8 mouse cellular contexts compared by ENCODE assay signal in genomic region chr4:64497759-64498158, GRCm38 (mm10).
DNase-seq lines count a peak whose midpoint lies in the region; ATAC-seq and TF ChIP-seq lines count a peak whose summit lies in the region.
"Not testable (repeated sequence)": the region's sequence is repeated elsewhere in the genome, so short reads cannot be mapped to it uniquely, and the experiment has no call there.

No protein-coding gene starts in this region.

- H3K4me1 ChIP-seq in embryonic facial prominence, embryonic 15.5 days; heart, embryonic 11.5 days (ENCODE audit: control insufficient read depth, insufficient read depth, low read length); midbrain, embryonic 11.5 days (ENCODE audit: control insufficient read depth, insufficient read depth, low read length): not testable (repeated sequence)

- not testable (repeated sequence) for H3K27me3 ChIP-seq in embryonic facial prominence, embryonic 15.5 days; heart, embryonic 11.5 days (ENCODE audit: control insufficient read depth, insufficient read depth, low read length); midbrain, embryonic 11.5 days (ENCODE audit: control insufficient read depth, insufficient read depth, low read length)

- not testable (repeated sequence) for TF ChIP-seq CTCF in brain, embryonic 14.5 days (IDR thresholded peaks at IDR 0.05; ENCODE audit: borderline replicate concordance, extremely low read depth, insufficient read depth, insufficient read length)

- not testable (repeated sequence) for H3K36me3 ChIP-seq in embryonic facial prominence, embryonic 15.5 days; heart, embryonic 11.5 days (ENCODE audit: control insufficient read depth, insufficient read depth, low read length); midbrain, embryonic 11.5 days (ENCODE audit: control insufficient read depth, insufficient read depth, low read length)

- H3K9me3 ChIP-seq in embryonic facial prominence, embryonic 15.5 days (replicated peaks); heart, embryonic 11.5 days (replicated peaks; ENCODE audit: control insufficient read depth, low read length); midbrain, embryonic 11.5 days (ENCODE audit: control insufficient read depth, low read length): not testable (repeated sequence)

- peak; percentile 66 for DNase-seq in brain, embryonic 14.5 days (ENCODE audit: low read depth)
- peak; percentile 68 for DNase-seq in induced T-regulatory cell, adult 2 months (ENCODE audit: low read depth)
- DNase-seq in liver, result peak; percentile 3
- peak; percentile 85 for DNase-seq in midbrain, embryonic 11.5 days (ENCODE audit: low spot score, missing footprints)
- DNase-seq in retina, embryonic 14.5 days (ENCODE audit: low spot score), result peak; percentile 60

- not testable (repeated sequence) for H3K4me3 ChIP-seq in embryonic facial prominence, embryonic 15.5 days (replicated peaks); heart, embryonic 11.5 days (ENCODE audit: low read depth, low read length); midbrain, embryonic 11.5 days (ENCODE audit: low read depth, low read length)

- not testable (repeated sequence) for TF ChIP-seq POLR2A in brain, embryonic 14.5 days (IDR thresholded peaks at IDR 0.05; ENCODE audit: borderline replicate concordance, extremely low read depth, insufficient read depth, insufficient read length, poor library complexity, severe bottlenecking)

- not testable (repeated sequence) for H3K4me2 ChIP-seq in embryonic facial prominence, embryonic 15.5 days (replicated peaks); heart, embryonic 11.5 days; midbrain, embryonic 11.5 days

- H3K27ac ChIP-seq in embryonic facial prominence, embryonic 15.5 days (replicated peaks); heart, embryonic 11.5 days (ENCODE audit: low read depth, low read length); midbrain, embryonic 11.5 days (ENCODE audit: low read depth, low read length): not testable (repeated sequence)

- peak; percentile 92 for ATAC-seq in CD4-positive, CD25-positive, alpha-beta regulatory T cell, adult 4 months
- peak; percentile 92 for ATAC-seq in embryonic facial prominence, embryonic 15.5 days (ENCODE audit: insufficient number of reproducible peaks, low FRiP score, low TSS enrichment, low read depth)
- peak; percentile 92 for ATAC-seq in heart, embryonic 11.5 days (replicated peaks; ENCODE audit: insufficient number of reproducible peaks, low FRiP score, low TSS enrichment)
- peak; percentile 90 for ATAC-seq in midbrain, embryonic 11.5 days (ENCODE audit: low FRiP score)

- not testable (repeated sequence) for H3K9ac ChIP-seq in embryonic facial prominence, embryonic 15.5 days; heart, embryonic 11.5 days (ENCODE audit: low read depth, low read length); midbrain, embryonic 11.5 days (ENCODE audit: low read length)

Comparison
In these comparisons a context has a peak if more than half of its experiments do, and no peak if none do; other contexts are left out.
1. DNase-seq: peak in every context shown above with its lines; median percentile 85 in midbrain, embryonic 11.5 days; 68 in induced T-regulatory cell, adult 2 months; 66 in brain, embryonic 14.5 days; 60 in retina, embryonic 14.5 days; 3 in liver.